Mouse (Mus musculus) ZHBTc4 (cell line): Measurements from ENCODE around the gene Ank3.
"Not testable (repeated sequence)": the region's sequence is repeated elsewhere in the genome, so short reads cannot be mapped to it uniquely, and the experiment has no call there.

Source experiments
- DNase-seq: peaks from one replicate; pipeline ENCODE4 v3.0.0-alpha.2; 2011; ENCODE audit warnings: low read depth, low spot score

Ank3 gene

GRCm38 (mm10) chr10:69398763-69399590 is at the start of gene Ank3:
TSS of gene Ank3 (plus strand) at chr10:69398773.
- DNase-seq = peak; percentile 52

GRCm38 (mm10) chr10:69351071-69351841 is 47.3 kb upstream of the Ank3 start:
- no peak for DNase-seq

GRCm38 (mm10) chr10:69351842-69352211 is 46.7 kb upstream of the Ank3 start:
- DNase-seq = no peak

GRCm38 (mm10) chr10:69352212-69353085 is 46.1 kb upstream of the Ank3 start, which contains the start of gene Cdk1:
TSS of gene Cdk1 (minus strand) at chr10:69352938.
- DNase-seq = peak; percentile 99

- DNase-seq = not testable (repeated sequence)
Measured at GRCm38 (mm10) chr10:69353086-69353479, 45.5 kb upstream of the Ank3 start.

GRCm38 (mm10) chr10:69359666-69360065 is 38.9 kb upstream of the Ank3 start:
- peak; percentile 80 for DNase-seq

GRCm38 (mm10) chr10:69366208-69366607 is 32.4 kb upstream of the Ank3 start:
- no peak for DNase-seq

- peak; percentile 83 for DNase-seq
Measured at GRCm38 (mm10) chr10:69366877-69367387, 31.6 kb upstream of the Ank3 start.

- DNase-seq = no peak
Measured at GRCm38 (mm10) chr10:69369321-69369720, 29.3 kb upstream of the Ank3 start.

GRCm38 (mm10) chr10:69371441-69371840 is 27.1 kb upstream of the Ank3 start:
- peak; percentile 88 for DNase-seq

- no peak for DNase-seq
Measured at GRCm38 (mm10) chr10:69372061-69372460, 26.5 kb upstream of the Ank3 start.

GRCm38 (mm10) chr10:69373796-69374550 is 24.6 kb upstream of the Ank3 start:
- DNase-seq = peak; percentile 82

- DNase-seq = peak; percentile 76
Measured at GRCm38 (mm10) chr10:69375154-69375553, 23.4 kb upstream of the Ank3 start.

GRCm38 (mm10) chr10:69383186-69383585 is 15.4 kb upstream of the Ank3 start:
- no peak for DNase-seq

GRCm38 (mm10) chr10:69384640-69385039 is 13.9 kb upstream of the Ank3 start:
- no peak for DNase-seq

- DNase-seq = no peak
Measured at GRCm38 (mm10) chr10:69385136-69385535, 13.4 kb upstream of the Ank3 start.

GRCm38 (mm10) chr10:69386767-69387166 is 11.8 kb upstream of the Ank3 start:
- DNase-seq = peak; percentile 71

GRCm38 (mm10) chr10:69389511-69389910 is 9.1 kb upstream of the Ank3 start:
- DNase-seq = peak; percentile 88

GRCm38 (mm10) chr10:69398197-69398762 is 293 bp upstream of the Ank3 start:
- DNase-seq = peak; percentile 42

GRCm38 (mm10) chr10:69399814-69400385 is 1.3 kb downstream of the Ank3 start:
- DNase-seq = no peak
